Mouse (Mus musculus): Measurements from ENCODE around the gene BC004004. TPM values are rescaled to one million over a fixed set of nuclear protein-coding genes. Genes with fewer than 3 reads are reported as not detected.

Gene BC004004
- polyA plus RNA-seq, 1 experiment, result 102 TPM

DNA sequence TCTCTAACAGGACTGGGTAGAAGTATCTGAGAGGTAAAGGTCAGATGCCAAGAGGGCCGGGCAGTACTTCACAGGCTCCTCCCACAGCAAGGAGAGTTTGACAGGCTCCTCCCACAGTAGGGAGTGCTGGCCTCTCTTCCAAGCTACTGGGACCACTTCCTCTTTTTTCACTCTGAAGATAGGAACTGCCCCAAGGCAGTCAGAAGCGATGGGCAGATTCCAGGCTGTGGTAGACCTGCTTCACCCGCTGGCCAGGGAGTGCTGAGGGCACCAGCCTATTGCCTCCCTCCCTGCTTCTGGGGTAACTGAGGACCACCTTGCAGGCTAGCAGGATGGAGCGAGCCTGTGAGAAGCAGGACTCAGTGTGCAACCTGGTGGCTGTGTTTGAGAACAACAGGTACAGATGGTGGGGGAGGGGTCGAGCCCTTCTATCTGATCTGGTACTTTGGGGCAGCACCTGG, 92.2 kb downstream of the BC004004 start, which contains the start of gene Fgd2:
TSS of gene Fgd2 (plus strand) at position 154 of the 461 bp plus-strand sequence.
- TF ChIP-seq POLR2A (IDR thresholded peaks at IDR 0.05; ENCODE audit: borderline replicate concordance, insufficient read depth, low read length), result no peak
- TF ChIP-seq CTCF (IDR thresholded peaks at IDR 0.05; ENCODE audit: borderline replicate concordance, insufficient read depth, low read depth, low read length), result no peak
- no peak for DNase-seq
- Histone ChIP-seq H3K4me1 (ENCODE audit: control insufficient read depth, insufficient read depth, low read length) (peaks cover 20% of the 10 kb centered on the region), H3K4me3 (replicated peaks; ENCODE audit: insufficient read depth, low read depth, low read length) (no peak within 1 kb of the TSS), H3K27ac (ENCODE audit: insufficient read depth, low read length) (no peak within 1 kb of the TSS), H3K27me3 (ENCODE audit: control insufficient read depth, insufficient read depth, low read length) (no peaks in the 10 kb centered on the region)
- 45% methylated on average over 5 of the region's 5 CpGs for WGBS

GRCm38 (mm10) chr17:29361982-29362691, 93.5 kb downstream of the BC004004 start:
- H3K4me1 ChIP-seq (ENCODE audit: control insufficient read depth, insufficient read depth, low read length), result peaks cover 9% of the 10 kb centered on the region
- DNase-seq, result no peak
- no peaks in the 10 kb centered on the region for H3K27me3 ChIP-seq (ENCODE audit: control insufficient read depth, insufficient read depth, low read length)
- 73% methylated on average over 8 of the region's 8 CpGs for WGBS
- TF ChIP-seq CTCF (IDR thresholded peaks at IDR 0.05; ENCODE audit: borderline replicate concordance, insufficient read depth, low read depth, low read length) (no peak), POLR2A (IDR thresholded peaks at IDR 0.05; ENCODE audit: borderline replicate concordance, insufficient read depth, low read length) (no peak)
- H3K27ac ChIP-seq (ENCODE audit: insufficient read depth, low read length), result no peak overlapping the region
- H3K4me3 ChIP-seq (replicated peaks; ENCODE audit: insufficient read depth, low read depth, low read length), result no peak overlapping the region

- no peak overlapping the region for H3K4me3 ChIP-seq (replicated peaks; ENCODE audit: insufficient read depth, low read depth, low read length)
- TF ChIP-seq CTCF (IDR thresholded peaks at IDR 0.05; ENCODE audit: borderline replicate concordance, insufficient read depth, low read depth, low read length) (no peak), POLR2A (IDR thresholded peaks at IDR 0.05; ENCODE audit: borderline replicate concordance, insufficient read depth, low read length) (no peak)
- no peak overlapping the region for H3K27ac ChIP-seq (ENCODE audit: insufficient read depth, low read length)
- 91% methylated on average over 8 of the region's 8 CpGs for WGBS
- H3K4me1 ChIP-seq (ENCODE audit: control insufficient read depth, insufficient read depth, low read length), result peaks cover 9% of the 10 kb centered on the region
- H3K27me3 ChIP-seq (ENCODE audit: control insufficient read depth, insufficient read depth, low read length), result no peaks in the 10 kb centered on the region
- DNase-seq, result no peak
Measured at GRCm38 (mm10) chr17:29363109-29363508, 94.5 kb downstream of the BC004004 start.

Other genes starting within 250 kb of the BC004004 start
- gene Srsf3, start 236.2 kb upstream of the BC004004 start, polyA plus RNA-seq (2012; rRNA removed), result 129 and 136 TPM in 2 replicates
- gene Cdkn1a, start 177.8 kb upstream of the BC004004 start, polyA plus RNA-seq (2012; rRNA removed), result 12.6 and 19.4 TPM in 2 replicates
- 0.32 and 0.47 TPM in 2 replicates for gene Rab44, start 154.6 kb upstream of the BC004004 start, polyA plus RNA-seq (2012; rRNA removed)
- gene Cpne5, start 30.6 kb upstream of the BC004004 start, polyA plus RNA-seq (2012; rRNA removed), result 7.5 and 8.4 TPM in 2 replicates
- gene Ppil1, start 4.6 kb upstream of the BC004004 start, polyA plus RNA-seq (2012; rRNA removed), result 25.1 and 25.3 TPM in 2 replicates
- gene Pi16, start 48.9 kb downstream of the BC004004 start, polyA plus RNA-seq (2012; rRNA removed), result 0.75 and 1.0 TPM in 2 replicates
- 447 and 479 TPM in 2 replicates for gene Mtch1, start 79.1 kb downstream of the BC004004 start, polyA plus RNA-seq (2012; rRNA removed)
- gene Fgd2, start 92.1 kb downstream of the BC004004 start, polyA plus RNA-seq (2012; rRNA removed), result 5.5 and 5.9 TPM in 2 replicates
- 10.5 and 10.9 TPM in 2 replicates for gene Pim1, start 222.0 kb downstream of the BC004004 start, polyA plus RNA-seq (2012; rRNA removed)

All from cerebellum, adult 2 months (tissue).